Mouse (Mus musculus) erythroid progenitor cell, adult 5-6 weeks (primary cell): Measurements from ENCODE around the gene Cpa5. TPM values are rescaled to one million over a fixed set of nuclear protein-coding genes. Genes with fewer than 3 reads are reported as not detected.
A peak's percentile ranks its signal among the peaks of the same experiment; 100 is the strongest.

Experiments used
- ATAC-seq: replicated peaks from 2 replicates; pipeline ENCODE4 v1.8.0; 2016; ENCODE audit warnings: moderate number of reproducible peaks, mild to moderate bottlenecking, moderate TSS enrichment, inconsistent platforms; ENCODE audit not compliant: poor library complexity, low FRiP score, severe bottlenecking
- total RNA-seq, 2 experiments: library from RNA; stranded (forward) in 1 of 2; stranded (reverse) in 1 of 2; fragments of 150-400 nt in 1 of 2; fragments of 186-747, 209-891 nt in 1 of 2; gene quantifications; 2 replicates each; pipeline versions ENCODE4 v1.2.3 to v1.2.4; 2015 to 2017; ENCODE audit warnings: low replicate concordance in 2 of 2

Gene Cpa5
- total RNA-seq, 2 experiments from 2014 or later: not detected

GRCm38 (mm10) chr6:30675281-30675771, 64.5 kb downstream of the Cpa5 start:
- no peak for ATAC-seq

GRCm38 (mm10) chr6:30676506-30676905, 65.7 kb downstream of the Cpa5 start:
- ATAC-seq: peak; percentile 93

- ATAC-seq: no peak
Observed at GRCm38 (mm10) chr6:30677591-30677990, 66.8 kb downstream of the Cpa5 start.

GRCm38 (mm10) chr6:30678482-30678881, 67.7 kb downstream of the Cpa5 start:
- no peak for ATAC-seq

GRCm38 (mm10) chr6:30679567-30679966, 68.8 kb downstream of the Cpa5 start:
- ATAC-seq: no peak

GRCm38 (mm10) chr6:30680442-30680841, 69.6 kb downstream of the Cpa5 start:
- ATAC-seq: no peak

Other genes starting within 250 kb of the Cpa5 start
- gene Zc3hc1, start 220.0 kb upstream of the Cpa5 start, total RNA-seq (2015; ENCODE audit: low replicate concordance): 8.4 and 21.6 TPM in 2 replicates
- 9.1 and 13.9 TPM in 2 replicates for gene Zc3hc1, start 220.0 kb upstream of the Cpa5 start, total RNA-seq (2017; ENCODE audit: low replicate concordance)
- gene Klhdc10, start 209.1 kb upstream of the Cpa5 start, total RNA-seq (2015; ENCODE audit: low replicate concordance): 15.5 and 15.9 TPM in 2 replicates
- gene Klhdc10, start 209.1 kb upstream of the Cpa5 start, total RNA-seq (2017; ENCODE audit: low replicate concordance): 18.1 and 23.1 TPM in 2 replicates
- 54.5 and 55.5 TPM in 2 replicates for gene Tmem209, start 101.2 kb upstream of the Cpa5 start, total RNA-seq (2015; ENCODE audit: low replicate concordance)
- 47.7 and 61.2 TPM in 2 replicates for gene Tmem209, start 101.2 kb upstream of the Cpa5 start, total RNA-seq (2017; ENCODE audit: low replicate concordance)
- gene Ssmem1, start 101.2 kb upstream of the Cpa5 start, total RNA-seq (2015; ENCODE audit: low replicate concordance): not detected in 2 replicates
- gene Ssmem1, start 101.2 kb upstream of the Cpa5 start, total RNA-seq (2017; ENCODE audit: low replicate concordance): not detected in 2 replicates
- not detected in 2 replicates for gene Cpa2, start 69.4 kb upstream of the Cpa5 start, total RNA-seq (2015; ENCODE audit: low replicate concordance)
- not detected in 2 replicates for gene Cpa2, start 69.4 kb upstream of the Cpa5 start, total RNA-seq (2017; ENCODE audit: low replicate concordance)
- not detected in 2 replicates for gene Cpa4, start 42.6 kb upstream of the Cpa5 start, total RNA-seq (2015; ENCODE audit: low replicate concordance)
- gene Cpa4, start 42.6 kb upstream of the Cpa5 start, total RNA-seq (2017; ENCODE audit: low replicate concordance): not detected in 2 replicates
- gene Cpa1, start 28.2 kb downstream of the Cpa5 start, total RNA-seq (2015; ENCODE audit: low replicate concordance): not detected in 2 replicates
- not detected in 2 replicates for gene Cpa1, start 28.2 kb downstream of the Cpa5 start, total RNA-seq (2017; ENCODE audit: low replicate concordance)
- gene Cep41, start 82.7 kb downstream of the Cpa5 start, total RNA-seq (2015; ENCODE audit: low replicate concordance): 3.2 and 49.0 TPM in 2 replicates
- 3.1 and 5.5 TPM in 2 replicates for gene Cep41, start 82.7 kb downstream of the Cpa5 start, total RNA-seq (2017; ENCODE audit: low replicate concordance)
- gene Mest, start 112.5 kb downstream of the Cpa5 start, total RNA-seq (2015; ENCODE audit: low replicate concordance): not detected in 2 replicates
- gene Mest, start 112.5 kb downstream of the Cpa5 start, total RNA-seq (2017; ENCODE audit: low replicate concordance): not detected in 2 replicates